Mouse (Mus musculus) adrenal gland, postnatal 25 days (tissue): Measurements from ENCODE around the gene Mta1. TPM values are rescaled to one million over a fixed set of nuclear protein-coding genes. Genes with fewer than 3 reads are reported as not detected.

Experiments used
- DNase-seq: peaks from one replicate; pipeline ENCODE4 v3.0.0; 2021; ENCODE audit warnings: mixed read lengths
- long read RNA-seq: library from polyadenylated mRNA; stranded (forward); transcript quantifications from one replicate; pipeline ENCODE4 v2.0.0, GENCODE M21; 2021
- total RNA-seq: library from RNA; stranded (reverse); gene quantifications from 2 replicates; pipeline ENCODE4 v1.2.3, GENCODE M21; 2021

The Mta1 gene
- total RNA-seq: 104 and 109 TPM in 2 replicates
- long read RNA-seq, partial matches to known transcripts: 10 of 18 reads
- long read RNA-seq, other reads (novel, unspliced or antisense): 7 of 18 reads

GRCm38 (mm10) chr12:113097749-113098281 is at the start of gene Mta1:
Gene Mta1, plus strand, starts transcription at chr12:113098278.
- peak; percentile 71 for DNase-seq

DNA sequence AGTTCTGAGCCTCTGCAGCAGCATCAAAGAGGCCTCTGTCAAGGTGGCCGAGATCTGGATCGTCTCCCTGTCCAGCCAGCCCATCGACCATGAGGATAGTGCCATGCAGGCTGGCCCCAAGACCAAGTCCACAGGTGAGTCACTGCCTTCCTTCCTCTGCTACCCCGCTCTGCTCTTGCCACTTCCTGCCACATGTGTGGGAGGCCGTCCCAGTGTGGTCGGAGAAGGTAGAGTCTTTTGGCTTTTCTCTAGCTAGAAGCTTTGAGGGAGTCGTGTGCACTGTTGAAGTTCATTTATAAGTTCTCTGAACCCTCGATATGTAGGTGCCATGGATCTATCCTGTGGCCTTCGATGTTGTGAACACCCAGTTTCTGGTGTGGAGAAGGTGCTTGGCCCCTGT is 48.2 kb upstream of the Mta1 start:
- DNase-seq: no peak

DNA sequence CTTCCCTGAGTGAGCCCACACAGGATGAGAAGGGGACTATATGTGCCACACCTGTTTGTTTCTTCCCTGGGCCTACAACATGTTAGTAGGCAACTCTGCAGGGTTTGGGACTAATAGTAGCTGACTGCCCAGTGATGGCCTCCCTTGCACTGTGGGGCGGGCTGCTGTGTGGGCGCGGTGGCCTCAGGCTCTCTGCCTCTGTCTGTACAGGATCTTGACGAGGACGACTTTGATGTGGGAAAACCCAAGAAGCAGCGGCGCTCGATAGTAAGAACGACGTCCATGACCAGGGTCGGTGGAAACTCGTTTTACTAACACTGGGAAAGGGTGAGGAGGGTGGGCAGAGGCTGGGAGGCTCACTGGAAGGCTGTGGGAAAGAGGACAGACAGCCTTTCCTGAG is 47.4 kb upstream of the Mta1 start:
- DNase-seq: no peak

GRCm38 (mm10) chr12:113051628-113052403 is 46.3 kb upstream of the Mta1 start:
- DNase-seq: no peak

DNA sequence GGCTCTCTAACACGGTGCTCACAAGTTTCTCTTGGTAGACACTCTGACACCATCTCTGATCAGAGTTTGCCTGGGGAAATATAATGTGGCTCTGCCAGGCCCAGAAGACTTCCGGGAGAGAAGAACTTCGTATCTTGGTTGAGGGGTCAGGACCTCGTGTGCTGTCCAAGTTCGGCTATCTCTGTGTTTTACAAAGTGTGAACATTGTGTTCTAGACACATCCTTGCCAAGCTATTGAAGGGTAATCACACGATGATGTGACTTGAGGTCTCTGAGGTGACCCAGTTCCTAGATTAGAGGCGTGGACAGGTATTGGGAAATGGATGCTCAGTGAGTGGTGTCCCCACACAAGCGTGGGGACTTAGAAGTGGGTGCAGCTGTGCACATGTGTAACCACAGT is 42.0 kb upstream of the Mta1 start:
- no peak for DNase-seq

DNA sequence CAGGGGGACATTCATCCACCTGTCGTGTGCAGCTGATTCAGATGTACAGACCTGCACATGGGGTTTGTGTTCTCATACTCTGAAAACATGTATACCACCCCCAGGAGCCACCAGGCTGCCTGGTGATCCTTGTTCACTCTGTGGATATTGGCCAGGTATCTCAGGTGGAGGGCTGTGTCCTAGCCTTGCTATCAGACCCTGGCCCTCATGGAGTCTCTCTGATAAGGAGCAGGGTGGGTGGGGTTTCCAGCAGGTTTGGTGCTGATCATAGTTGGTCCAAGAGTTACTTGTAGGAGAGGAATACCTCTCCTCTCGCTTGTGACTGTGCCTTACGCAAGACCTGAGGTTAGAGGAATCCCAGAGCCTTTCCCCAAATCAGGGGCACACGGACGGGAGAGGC is 37.9 kb upstream of the Mta1 start:
- DNase-seq: no peak

DNA sequence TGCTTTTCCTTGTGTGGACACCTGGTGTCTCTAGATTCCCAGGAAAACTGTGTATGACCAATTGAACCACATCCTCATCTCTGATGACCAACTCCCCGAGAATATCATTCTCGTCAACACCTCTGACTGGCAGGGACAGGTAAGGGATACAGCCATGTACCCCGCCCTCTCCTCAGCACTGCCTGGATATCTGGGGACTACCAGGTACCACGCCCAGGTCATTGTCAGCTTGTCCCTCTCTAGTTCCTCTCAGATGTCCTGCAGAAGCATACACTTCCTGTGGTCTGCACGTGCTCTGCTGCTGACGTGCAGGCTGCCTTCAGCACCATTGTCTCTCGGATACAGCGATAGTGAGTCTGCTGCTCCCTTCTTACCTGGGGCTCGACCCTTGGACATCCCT is 36.5 kb upstream of the Mta1 start:
- DNase-seq: no peak

- no peak for DNase-seq
These were observed 35.9 kb upstream of the Mta1 start for GRCm38 (mm10) chr12:113062201-113062600.

DNA sequence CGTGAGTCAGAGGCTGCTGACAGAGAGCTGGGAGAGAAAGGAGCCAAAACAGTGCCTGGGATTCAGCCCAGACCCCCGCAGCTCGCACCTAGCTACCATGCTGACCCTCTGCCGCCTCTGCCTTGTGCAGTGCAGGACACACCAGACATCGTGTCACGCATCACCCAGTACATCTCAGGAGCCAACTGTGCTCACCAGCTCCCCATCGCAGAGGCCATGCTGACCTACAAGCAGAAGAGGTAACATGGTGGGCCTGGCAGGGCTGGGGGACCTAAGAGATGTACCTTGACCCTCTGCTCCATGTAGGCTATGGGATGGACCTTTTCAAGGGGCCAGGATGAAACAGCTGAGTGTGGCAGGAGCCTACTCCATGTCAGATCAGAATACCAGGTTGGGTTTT is 34.4 kb upstream of the Mta1 start:
- DNase-seq: no peak

DNA sequence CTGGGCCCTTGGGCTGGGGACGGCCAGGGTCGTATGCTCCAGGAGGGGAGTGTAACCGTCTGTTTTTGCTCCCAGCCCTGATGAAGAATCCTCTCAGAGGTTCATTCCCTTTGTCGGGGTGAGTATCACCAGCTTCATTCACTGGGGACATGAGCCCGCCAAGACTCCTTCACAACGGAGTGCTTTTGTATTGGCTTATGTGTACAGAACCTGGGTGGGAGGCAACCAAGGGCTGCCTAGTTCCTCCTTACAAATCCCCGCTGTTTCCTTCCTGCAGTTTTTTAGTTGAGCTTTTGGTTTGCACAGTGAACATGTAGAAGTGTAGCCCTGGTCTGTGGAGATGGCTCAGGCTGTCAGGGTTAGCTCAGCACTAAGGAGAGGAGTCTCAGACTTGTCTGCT is 30.1 kb upstream of the Mta1 start:
- DNase-seq: no peak

DNA sequence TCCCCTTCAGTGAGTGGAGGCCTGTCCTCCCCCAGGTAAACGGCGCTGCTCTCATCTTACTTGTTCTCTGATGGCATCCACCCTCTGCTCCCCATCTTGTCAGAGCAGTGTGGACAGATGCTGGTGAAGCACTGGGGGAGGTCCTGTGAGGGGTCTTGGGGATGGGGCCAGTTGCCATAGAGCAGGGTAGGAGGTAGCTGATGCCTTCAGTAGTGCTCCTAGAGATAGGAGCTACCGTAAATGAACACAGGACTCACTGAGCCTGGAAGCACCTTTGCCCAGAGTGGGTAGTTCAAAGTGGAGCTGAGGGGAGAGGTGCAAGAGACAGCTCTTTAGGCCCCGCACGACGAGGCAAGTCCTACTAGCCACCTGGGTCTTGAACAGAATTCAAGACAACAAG is 28.7 kb upstream of the Mta1 start:
- no peak for DNase-seq

DNA sequence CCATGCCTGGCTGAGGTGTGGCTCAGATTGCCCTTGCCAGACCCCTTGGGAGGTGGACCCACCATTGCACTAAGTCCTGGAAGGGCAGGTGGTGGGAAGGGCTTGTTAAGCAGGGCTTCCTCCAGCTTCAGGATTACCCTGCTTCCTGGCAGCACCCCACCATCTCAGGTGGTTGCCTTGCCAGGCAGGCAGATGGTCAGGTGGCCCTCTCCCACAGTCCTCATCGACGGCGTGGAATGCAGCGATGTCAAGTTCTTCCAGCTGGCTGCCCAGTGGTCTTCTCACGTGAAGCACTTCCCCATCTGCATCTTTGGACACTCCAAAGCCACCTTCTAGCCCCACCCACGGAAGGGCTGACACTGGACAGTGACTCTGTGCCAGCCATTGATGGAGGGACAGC is 26.8 kb upstream of the Mta1 start:
- DNase-seq: no peak

- no peak for DNase-seq
These were observed 26.3 kb upstream of the Mta1 start for GRCm38 (mm10) chr12:113071827-113072226.

GRCm38 (mm10) chr12:113073420-113074328 is 24.4 kb upstream of the Mta1 start:
- DNase-seq: peak; percentile 66

- peak; percentile 92 for DNase-seq
These were observed 23.6 kb upstream of the Mta1 start, which contains the start of gene Tex22 for GRCm38 (mm10) chr12:113074329-113075062. Gene Tex22, plus strand, starts transcription at chr12:113074502.

- peak; percentile 80 for DNase-seq
These were observed 23.0 kb upstream of the Mta1 start for GRCm38 (mm10) chr12:113075063-113075454.

DNA sequence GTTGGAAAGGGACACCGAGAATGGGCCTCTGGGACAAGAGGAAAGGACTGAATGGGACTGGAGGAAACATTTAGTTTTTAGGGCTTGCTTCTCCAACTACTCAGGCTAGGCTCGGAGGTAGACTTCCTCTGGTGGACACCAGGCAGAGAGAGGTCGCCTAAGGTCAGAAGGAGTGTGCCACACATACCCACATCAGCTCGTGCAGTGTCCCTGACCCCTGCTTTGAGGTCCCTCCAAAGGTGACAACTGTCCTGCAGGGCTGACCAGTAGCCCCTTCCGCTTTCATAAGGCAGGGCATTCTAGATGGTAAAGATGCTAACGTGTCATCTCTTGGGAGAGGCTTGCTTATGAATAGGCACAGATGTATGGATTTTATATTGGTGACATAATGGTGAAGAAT is 22.6 kb upstream of the Mta1 start:
- DNase-seq: no peak

GRCm38 (mm10) chr12:113087276-113087675 is 10.8 kb upstream of the Mta1 start:
- no peak for DNase-seq

DNA sequence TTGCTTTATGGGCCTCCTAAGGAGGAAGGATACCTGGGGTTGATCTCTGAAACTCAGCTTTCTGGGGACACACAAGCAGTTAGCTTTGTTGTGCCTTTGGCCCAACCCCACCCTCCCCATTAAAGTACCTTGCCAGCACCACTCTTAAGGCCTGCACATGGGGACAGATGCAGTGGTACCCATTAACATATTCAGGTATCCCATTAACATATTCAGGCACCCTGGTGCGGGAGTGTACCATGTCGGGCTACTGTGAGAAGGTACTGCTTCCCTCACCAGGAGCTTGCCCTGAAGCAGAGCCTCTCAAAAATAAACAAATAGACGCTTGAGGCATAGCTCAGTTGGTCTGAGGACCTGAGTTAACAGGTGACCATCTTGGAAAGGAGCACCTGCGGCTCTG is 10.1 kb upstream of the Mta1 start:
- DNase-seq: no peak

DNA sequence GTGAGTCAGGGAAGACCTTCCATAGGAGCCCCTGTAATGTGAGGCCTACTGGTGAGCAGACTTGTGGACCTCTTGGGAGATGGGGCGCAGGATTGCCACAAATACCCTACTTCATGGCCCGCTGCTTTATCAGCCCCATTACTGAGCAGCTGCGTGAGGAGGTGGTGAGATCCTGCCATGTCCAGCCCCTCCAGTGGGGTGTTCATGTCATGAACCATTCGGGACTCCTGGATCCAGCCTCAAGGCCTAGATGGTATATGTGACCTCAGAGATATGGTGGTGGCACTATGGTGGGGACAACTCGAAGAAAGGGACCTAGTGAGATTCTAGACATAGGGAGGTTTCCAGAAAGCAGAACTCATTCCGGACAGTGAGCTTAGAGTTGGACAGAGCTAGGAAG is 9.0 kb upstream of the Mta1 start:
- DNase-seq: no peak

GRCm38 (mm10) chr12:113090053-113090452 is 8.0 kb upstream of the Mta1 start:
- DNase-seq: no peak

- no peak for DNase-seq
These were observed 1.0 kb upstream of the Mta1 start for GRCm38 (mm10) chr12:113097040-113097439.
